Mouse (Mus musculus) cerebellum, adult 2 months (tissue): Measurements from ENCODE around the gene Ndufs2. TPM values are rescaled to one million over a fixed set of nuclear protein-coding genes. Genes with fewer than 3 reads are reported as not detected.

Experiments
- DNase-seq, 2 experiments: peaks; one replicate each; pipeline ENCODE4 v3.0.0; 2021
- H3K27ac ChIP-seq: fragments of 200-500 bp; 2 replicates; pipeline ENCODE4 v1.5.1; 2012; ENCODE audit warnings: low read length, control low read depth, inconsistent platforms; ENCODE audit not compliant: insufficient read depth
- H3K27me3 ChIP-seq: fragments of 200-500 bp; 2 replicates; pipeline ENCODE4 v1.6.1; 2012; ENCODE audit warnings: inconsistent platforms, mild to moderate bottlenecking, low read length, moderate library complexity; ENCODE audit not compliant: control insufficient read depth, insufficient read depth
- H3K4me1 ChIP-seq: fragments of 200-500 bp; 2 replicates; pipeline ENCODE4 v1.6.1; 2011; ENCODE audit warnings: low read length; ENCODE audit not compliant: control insufficient read depth, insufficient read depth
- H3K4me3 ChIP-seq: fragments of 200-500 bp; replicated peaks from 2 replicates; pipeline ENCODE3; 2011; ENCODE audit warnings: mild to moderate bottlenecking, low read depth, low read length, control low read depth; ENCODE audit not compliant: insufficient read depth
- CTCF ChIP-seq: fragments of 200-500 bp; IDR thresholded peaks from 2 replicates; pipeline ENCODE4 v1.5.1; 2011; ENCODE audit warnings: low read depth, mild to moderate bottlenecking, control low read depth, low read length, moderate library complexity, borderline replicate concordance; ENCODE audit not compliant: insufficient read depth
- POLR2A ChIP-seq: fragments of 200-500 bp; IDR thresholded peaks from 2 replicates; pipeline ENCODE4 v1.6.1; 2011; ENCODE audit warnings: low read length, control low read depth, borderline replicate concordance; ENCODE audit not compliant: insufficient read depth
- WGBS: fragments of 180-500 bp; shearing (Covaris S2); methylation state at CpG from one replicate; pipeline ENCODE4 v1.1.7; 2018; 5-methylcytosine and 5-hydroxymethylcytosine counted together
- polyA plus RNA-seq: library from polyadenylated mRNA; depleted of rRNA; stranded (reverse); fragments of >200 nt; gene quantifications from 2 replicates; pipeline ENCODE4 v1.2.3, GENCODE M21; 2012

The Ndufs2 gene
- polyA plus RNA-seq, 1 experiment, result 282 TPM

DNA sequence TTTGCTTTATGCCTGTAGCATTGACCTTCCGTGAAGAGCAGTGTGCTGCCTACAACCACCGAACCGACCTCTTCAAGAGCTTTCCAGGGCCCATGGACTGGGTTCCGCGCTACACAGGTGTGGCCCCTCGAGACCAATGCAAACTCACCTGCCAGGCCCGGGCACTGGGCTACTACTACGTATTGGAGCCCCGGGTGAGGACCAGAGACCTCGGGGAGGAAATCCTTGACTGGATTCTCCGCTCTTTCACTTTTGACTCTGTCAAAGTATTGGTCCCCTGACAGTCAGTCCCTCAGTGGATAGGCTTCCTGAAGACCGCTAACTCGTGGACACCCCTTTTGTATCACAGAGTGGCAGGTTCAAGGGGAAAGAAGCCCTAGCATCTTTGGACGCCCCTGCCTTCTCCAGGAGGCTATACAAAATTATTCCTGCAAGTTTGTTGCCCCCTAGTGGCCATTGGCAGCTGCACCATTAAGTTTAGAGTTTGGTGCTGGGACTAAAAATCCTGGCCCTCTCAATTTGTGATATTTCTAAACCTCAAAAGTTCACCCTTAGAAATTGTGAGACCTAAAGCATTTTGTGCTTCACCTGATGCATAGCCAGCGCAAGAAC lies 5.9 kb upstream of the Ndufs2 start:
- 59% methylated on average over 15 of the region's 15 CpGs for WGBS
- Histone ChIP-seq H3K27me3 (no peaks in the 10 kb centered on the region), H3K27ac (no peak overlapping the region), H3K4me1 (no peaks in the 10 kb centered on the region; the same call in 1 of the 2 replicates), H3K4me3 (no peak overlapping the region)
- DNase-seq, result peak; percentile 58 to 66
- TF ChIP-seq CTCF, result peak; percentile 61
- TF ChIP-seq POLR2A, result no peak

DNA sequence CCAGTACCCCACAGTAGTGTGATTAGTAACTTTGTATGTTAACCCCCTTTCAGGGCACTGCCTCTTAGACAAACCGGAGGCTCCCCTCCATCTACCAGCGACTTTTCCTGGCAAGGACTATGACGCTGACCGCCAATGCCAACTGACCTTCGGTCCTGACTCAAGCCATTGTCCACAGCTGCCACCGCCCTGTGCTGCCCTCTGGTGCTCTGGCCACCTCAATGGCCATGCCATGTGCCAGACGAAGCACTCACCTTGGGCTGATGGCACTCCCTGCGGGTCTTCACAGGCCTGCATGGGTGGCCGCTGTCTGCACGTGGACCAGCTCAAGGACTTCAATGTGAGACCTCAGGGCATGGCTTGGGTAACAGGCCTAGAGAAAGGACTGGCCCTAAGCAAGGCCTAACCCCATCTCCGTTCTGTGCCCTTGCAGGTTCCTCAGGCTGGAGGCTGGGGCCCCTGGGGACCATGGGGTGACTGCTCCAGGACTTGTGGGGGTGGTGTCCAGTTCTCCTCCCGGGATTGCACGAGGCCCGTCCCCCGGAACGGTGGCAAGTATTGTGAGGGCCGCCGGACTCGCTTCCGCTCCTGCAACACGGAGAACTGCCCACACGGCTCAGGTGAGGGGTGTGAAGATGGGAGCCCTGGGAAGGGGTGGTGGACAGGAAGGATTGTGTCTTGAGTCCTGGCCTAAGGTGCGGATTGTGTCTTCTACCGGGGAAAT lies 5.1 kb upstream of the Ndufs2 start:
- no peak for DNase-seq
- no peak overlapping the region for H3K4me3 ChIP-seq
- 83% methylated on average over 24 of the region's 24 CpGs for WGBS
- no peaks in the 10 kb centered on the region for H3K27me3 ChIP-seq
- TF ChIP-seq CTCF, result no peak
- no peak for TF ChIP-seq POLR2A
- H3K4me1 ChIP-seq, result no peaks in the 10 kb centered on the region; the same call in 1 of the 2 replicates
- H3K27ac ChIP-seq, result no peak overlapping the region

GRCm38 (mm10) chr1:171252415-171252814 lies 1.2 kb upstream of the Ndufs2 start:
- TF ChIP-seq POLR2A (no peak), CTCF (no peak)
- Histone ChIP-seq H3K27me3 (no peaks in the 10 kb centered on the region), H3K27ac (no peak overlapping the region), H3K4me3 (no peak overlapping the region), H3K4me1 (peaks cover 3% of the 10 kb centered on the region; the same call in 1 of the 2 replicates)
- 23% methylated on average over 17 of the region's 17 CpGs for WGBS
- DNase-seq, result no peak

GRCm38 (mm10) chr1:171251594-171252324 lies 571 bp upstream of the Ndufs2 start:
- TF ChIP-seq CTCF (no peak), POLR2A (no peak)
- 25% methylated on average over 13 of the region's 13 CpGs for WGBS
- no peak for DNase-seq
- Histone ChIP-seq H3K27ac (no peak overlapping the region), H3K4me1 (peaks cover 3% of the 10 kb centered on the region; the same call in 1 of the 2 replicates), H3K27me3 (no peaks in the 10 kb centered on the region), H3K4me3 (peak overlapping the region; percentile 20)

GRCm38 (mm10) chr1:171249913-171250600 lies 1.1 kb downstream of the Ndufs2 start, which contains the start of gene Adamts4:
Gene Adamts4, plus strand, starts transcription at chr1:171250421.
- Histone ChIP-seq H3K4me3 (peak within 1 kb of the TSS; percentile 24), H3K4me1 (peaks cover 3% of the 10 kb centered on the region; the same call in 1 of the 2 replicates), H3K27me3 (no peaks in the 10 kb centered on the region), H3K27ac (no peak within 1 kb of the TSS; the same call in 1 of the 2 replicates)
- DNase-seq, result peak in 1 of 2 experiments; percentile 42
- 3% methylated on average over 5 of the region's 5 CpGs for WGBS
- no peak for TF ChIP-seq POLR2A
- no peak for TF ChIP-seq CTCF

DNA sequence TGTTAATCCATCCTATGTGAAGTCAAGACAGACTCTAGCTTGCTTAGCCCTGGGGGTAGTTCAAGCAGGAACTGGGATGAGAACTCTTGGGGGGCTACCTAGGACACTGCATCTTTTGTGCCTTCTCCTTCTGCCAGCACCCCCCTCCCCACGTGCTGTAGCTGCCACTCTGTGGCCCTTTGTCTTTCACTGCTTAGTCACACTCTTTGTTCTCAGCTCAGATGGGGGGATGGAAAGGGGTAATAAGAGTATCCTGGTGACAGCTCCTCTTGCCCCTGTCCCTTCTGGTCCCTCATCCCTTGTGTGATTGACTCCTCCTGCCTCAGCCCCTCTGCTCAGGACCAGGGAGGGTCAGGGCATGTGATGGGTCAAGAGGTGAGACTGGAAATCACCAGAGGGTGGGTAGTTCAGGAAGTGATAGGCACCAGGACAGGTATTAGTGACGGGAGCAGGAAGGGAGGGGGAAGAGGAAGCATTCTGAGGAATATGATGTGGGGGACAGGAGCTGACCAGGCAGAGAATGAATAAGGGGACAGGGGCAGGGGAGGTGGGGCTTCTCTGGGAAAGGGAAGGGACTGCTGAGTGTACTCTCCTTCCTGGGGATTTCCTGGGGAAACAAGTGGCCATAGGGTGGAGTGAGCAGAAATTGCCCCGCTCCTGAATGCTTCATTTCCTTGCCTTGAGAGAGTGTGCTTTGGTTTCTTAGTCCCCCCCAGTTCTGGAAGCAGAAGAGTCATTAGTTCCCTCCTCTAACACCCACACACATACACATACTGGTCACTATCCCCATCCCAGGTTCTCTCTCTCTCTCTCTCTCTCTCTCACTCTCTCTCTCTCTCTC lies 2.6 kb downstream of the Ndufs2 start:
- DNase-seq, result no peak
- Histone ChIP-seq H3K4me1 (peaks cover 3% of the 10 kb centered on the region; the same call in 1 of the 2 replicates), H3K4me3 (no peak overlapping the region), H3K27ac (peak overlapping the region; percentile 44; the same call in 1 of the 2 replicates), H3K27me3 (no peaks in the 10 kb centered on the region)
- no peak for TF ChIP-seq POLR2A
- no peak for TF ChIP-seq CTCF
- 54% methylated on average over 3 of the region's 3 CpGs for WGBS

DNA sequence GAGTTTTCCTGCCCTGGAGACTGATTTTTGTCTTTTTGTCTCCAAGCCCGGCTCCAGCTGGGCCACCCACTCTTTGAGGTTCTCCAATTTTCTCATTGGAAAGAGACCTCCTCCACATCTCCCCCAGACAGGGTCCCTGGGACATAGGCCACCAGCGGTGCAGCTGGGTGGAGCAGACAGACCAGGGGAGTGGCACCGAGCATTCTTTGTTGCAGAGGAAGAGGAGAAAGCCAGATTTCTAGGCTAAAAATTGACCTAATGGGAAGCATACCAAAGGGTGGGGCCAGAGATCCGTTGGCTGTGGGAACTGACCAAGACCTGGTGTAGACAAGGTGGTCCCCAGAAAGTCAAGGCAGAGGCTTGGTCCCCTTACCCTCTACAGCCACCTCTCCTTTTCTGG lies 3.3 kb downstream of the Ndufs2 start:
- WGBS, result 28% methylated on average over 4 of the region's 4 CpGs
- H3K4me1 ChIP-seq, result peaks cover 3% of the 10 kb centered on the region; the same call in 1 of the 2 replicates
- no peak overlapping the region for H3K4me3 ChIP-seq
- DNase-seq, result no peak
- TF ChIP-seq CTCF, result no peak
- TF ChIP-seq POLR2A, result no peak
- H3K27ac ChIP-seq, result peak overlapping the region; percentile 14
- H3K27me3 ChIP-seq, result no peaks in the 10 kb centered on the region
